Mouse (Mus musculus): Measurements from ENCODE around the gene Marf1. TPM values are rescaled to one million over a fixed set of nuclear protein-coding genes. Genes with fewer than 3 reads are reported as not detected.
"Not testable (repeated sequence)": the region's sequence is repeated elsewhere in the genome, so short reads cannot be mapped to it uniquely, and the experiment has no call there.

Gene Marf1
- polyA plus RNA-seq, 1 experiment from 2014 or later, result 17.0 TPM

DNA sequence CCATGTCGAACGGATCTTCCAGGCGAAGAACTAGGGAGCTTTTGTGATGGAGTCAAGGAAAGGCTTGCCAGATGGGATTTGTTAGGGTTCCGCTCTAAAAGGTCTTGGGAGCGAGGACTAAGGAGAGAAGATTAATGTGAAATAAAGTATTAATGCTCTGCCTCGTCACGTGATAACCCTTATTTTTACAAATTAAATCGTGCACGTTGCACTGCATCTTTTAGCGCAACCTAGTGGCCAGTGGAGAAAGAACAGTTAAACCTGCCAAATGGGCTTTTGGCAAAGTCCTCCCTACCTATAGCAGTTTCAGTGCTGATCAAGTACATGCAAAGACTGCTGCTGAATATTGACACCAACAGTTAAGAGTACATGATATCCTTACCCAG, 3.4 kb downstream of the Marf1 start:
- Histone ChIP-seq H3K4me3 (peak overlapping the region; percentile 77), H3K9me3 (replicated peaks) (no peaks in the 10 kb centered on the region), H3K4me1 (peaks cover 25% of the 10 kb centered on the region), H3K27me3 (ENCODE audit: low read depth, poor library complexity, severe bottlenecking) (no peaks in the 10 kb centered on the region), H3K36me3 (peaks cover 7% of the 10 kb centered on the region; the same call in 1 of the 2 replicates), H3K27ac (peak overlapping the region; percentile 94)
- 0% methylated on average over 10 of the region's 10 CpGs for WGBS
- DNase-seq (ENCODE audit: low spot score), result no peak

GRCm38 (mm10) chr16:14158936-14159745, 4.0 kb downstream of the Marf1 start:
- no peaks in the 10 kb centered on the region for H3K9me3 ChIP-seq (replicated peaks)
- peaks cover 20% of the 10 kb centered on the region for H3K4me1 ChIP-seq
- peak overlapping the region; percentile 77 for H3K4me3 ChIP-seq
- H3K27me3 ChIP-seq (ENCODE audit: low read depth, poor library complexity, severe bottlenecking), result no peaks in the 10 kb centered on the region
- H3K27ac ChIP-seq, result peak overlapping the region; percentile 94
- under 1% methylated on average over 58 of the region's 58 CpGs for WGBS
- H3K36me3 ChIP-seq, result peaks cover 9% of the 10 kb centered on the region; the same call in 1 of the 2 replicates
- DNase-seq (ENCODE audit: low spot score), result peak; percentile 100

GRCm38 (mm10) chr16:14158536-14158935, 4.6 kb downstream of the Marf1 start:
- Histone ChIP-seq H3K4me3 (peak overlapping the region; percentile 77), H3K4me1 (peaks cover 17% of the 10 kb centered on the region), H3K36me3 (peaks cover 11% of the 10 kb centered on the region), H3K27ac (peak overlapping the region; percentile 94), H3K27me3 (ENCODE audit: low read depth, poor library complexity, severe bottlenecking) (no peaks in the 10 kb centered on the region), H3K9me3 (replicated peaks) (no peaks in the 10 kb centered on the region)
- 10% methylated on average over 7 of the region's 7 CpGs for WGBS
- no peak for DNase-seq (ENCODE audit: low spot score)

DNA sequence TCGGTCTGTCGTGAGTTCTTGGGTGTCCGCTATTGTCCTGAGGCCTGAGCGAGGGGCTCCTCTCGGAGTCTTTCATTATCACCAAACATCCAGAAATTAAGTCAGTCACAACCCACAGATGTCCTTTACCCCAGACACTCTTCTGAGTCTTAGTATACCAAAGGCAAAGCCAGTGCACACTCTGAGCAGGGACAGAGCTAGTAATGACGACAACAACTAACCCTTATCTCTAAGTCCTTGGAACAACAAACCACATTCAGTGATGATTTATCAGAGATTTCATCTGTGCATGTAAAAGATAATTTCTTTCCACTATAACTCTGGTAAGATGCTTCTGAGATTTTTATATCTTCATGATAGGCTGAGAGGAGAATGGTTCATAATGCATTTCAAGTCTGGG, 6.8 kb downstream of the Marf1 start:
- peaks cover 10% of the 10 kb centered on the region for H3K4me1 ChIP-seq
- no peak for DNase-seq (ENCODE audit: low spot score)
- no peak overlapping the region for H3K27ac ChIP-seq
- H3K4me3 ChIP-seq, result no peak overlapping the region
- H3K9me3 ChIP-seq (replicated peaks), result no peaks in the 10 kb centered on the region
- 94% methylated on average over 6 of the region's 6 CpGs for WGBS
- H3K36me3 ChIP-seq, result peaks cover 34% of the 10 kb centered on the region
- no peaks in the 10 kb centered on the region for H3K27me3 ChIP-seq (ENCODE audit: low read depth, poor library complexity, severe bottlenecking)

GRCm38 (mm10) chr16:14155638-14156037, 7.5 kb downstream of the Marf1 start:
- not testable (repeated sequence) for DNase-seq (ENCODE audit: low spot score); H3K4me3 ChIP-seq; H3K9me3 ChIP-seq (replicated peaks); H3K27me3 ChIP-seq (ENCODE audit: low read depth, poor library complexity, severe bottlenecking); H3K27ac ChIP-seq
- 83% methylated on average over 1 of the region's 2 CpGs for WGBS
- Histone ChIP-seq H3K36me3 (peaks cover 40% of the 10 kb centered on the region), H3K4me1 (peaks cover 10% of the 10 kb centered on the region)

DNA sequence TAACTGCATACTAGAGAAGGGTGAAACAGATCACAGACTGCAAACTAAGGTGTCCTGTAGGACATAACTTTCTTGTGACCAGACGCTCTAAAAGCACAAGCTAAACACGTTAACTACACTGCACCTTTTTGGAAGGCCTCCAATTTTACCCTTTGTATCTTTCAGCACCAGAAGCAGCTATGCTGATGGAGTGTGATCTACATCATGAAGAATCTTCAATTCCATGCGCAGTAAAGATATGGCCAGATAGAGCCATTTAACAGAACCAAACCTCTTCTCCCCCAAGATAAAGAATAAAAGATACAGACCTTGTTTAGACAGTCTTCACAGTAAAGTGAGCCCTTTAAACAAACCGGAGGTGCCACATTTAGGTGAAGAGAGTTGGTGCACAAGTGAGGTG, 11.4 kb downstream of the Marf1 start:
- 93% methylated on average over 4 of the region's 4 CpGs for WGBS
- H3K36me3 ChIP-seq, result peaks cover 76% of the 10 kb centered on the region
- no peaks in the 10 kb centered on the region for H3K27me3 ChIP-seq (ENCODE audit: low read depth, poor library complexity, severe bottlenecking)
- DNase-seq (ENCODE audit: low spot score), result no peak
- no peak overlapping the region for H3K4me3 ChIP-seq
- no peaks in the 10 kb centered on the region for H3K4me1 ChIP-seq
- H3K9me3 ChIP-seq (replicated peaks), result no peaks in the 10 kb centered on the region
- H3K27ac ChIP-seq, result no peak overlapping the region

- no peak overlapping the region for H3K4me3 ChIP-seq
- no peaks in the 10 kb centered on the region for H3K27me3 ChIP-seq (ENCODE audit: low read depth, poor library complexity, severe bottlenecking)
- no peaks in the 10 kb centered on the region for H3K4me1 ChIP-seq
- no peaks in the 10 kb centered on the region for H3K9me3 ChIP-seq (replicated peaks)
- DNase-seq (ENCODE audit: low spot score), result no peak
- H3K36me3 ChIP-seq, result peaks cover 97% of the 10 kb centered on the region
- no peak overlapping the region for H3K27ac ChIP-seq
Measured at GRCm38 (mm10) chr16:14147712-14148111, 15.4 kb downstream of the Marf1 start.

GRCm38 (mm10) chr16:14143298-14143697, 19.9 kb downstream of the Marf1 start:
- no peak for DNase-seq (ENCODE audit: low spot score)
- H3K27ac ChIP-seq, result no peak overlapping the region
- peaks cover 99% of the 10 kb centered on the region for H3K36me3 ChIP-seq
- no peaks in the 10 kb centered on the region for H3K27me3 ChIP-seq (ENCODE audit: low read depth, poor library complexity, severe bottlenecking)
- WGBS, result 93% methylated on average over 3 of the region's 3 CpGs
- H3K4me1 ChIP-seq, result no peaks in the 10 kb centered on the region
- no peak overlapping the region for H3K4me3 ChIP-seq
- H3K9me3 ChIP-seq (replicated peaks), result no peaks in the 10 kb centered on the region

DNA sequence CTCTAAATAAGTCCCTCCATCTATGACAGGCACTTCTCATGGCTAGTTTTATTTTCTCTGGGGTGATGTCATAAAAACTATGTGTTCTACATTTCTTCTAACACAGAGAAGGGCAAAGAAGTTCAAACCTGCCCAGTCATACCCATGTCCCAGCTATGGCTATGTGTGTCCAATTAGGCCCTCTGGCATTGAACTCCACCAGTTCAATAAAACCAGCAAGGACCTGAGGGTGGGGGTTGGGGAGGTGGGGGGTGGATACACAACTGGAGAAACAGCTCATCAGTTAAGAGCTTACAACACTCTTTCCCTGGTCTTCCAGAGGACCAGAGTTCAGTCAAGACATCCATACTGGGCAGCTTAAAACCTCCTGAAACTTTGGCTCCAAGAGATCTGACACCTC, 24.0 kb downstream of the Marf1 start:
- DNase-seq (ENCODE audit: low spot score), result no peak
- no peaks in the 10 kb centered on the region for H3K9me3 ChIP-seq (replicated peaks)
- peaks cover 98% of the 10 kb centered on the region for H3K36me3 ChIP-seq
- no peak overlapping the region for H3K27ac ChIP-seq
- H3K27me3 ChIP-seq (ENCODE audit: low read depth, poor library complexity, severe bottlenecking), result no peaks in the 10 kb centered on the region
- H3K4me1 ChIP-seq, result no peaks in the 10 kb centered on the region
- H3K4me3 ChIP-seq, result no peak overlapping the region

DNA sequence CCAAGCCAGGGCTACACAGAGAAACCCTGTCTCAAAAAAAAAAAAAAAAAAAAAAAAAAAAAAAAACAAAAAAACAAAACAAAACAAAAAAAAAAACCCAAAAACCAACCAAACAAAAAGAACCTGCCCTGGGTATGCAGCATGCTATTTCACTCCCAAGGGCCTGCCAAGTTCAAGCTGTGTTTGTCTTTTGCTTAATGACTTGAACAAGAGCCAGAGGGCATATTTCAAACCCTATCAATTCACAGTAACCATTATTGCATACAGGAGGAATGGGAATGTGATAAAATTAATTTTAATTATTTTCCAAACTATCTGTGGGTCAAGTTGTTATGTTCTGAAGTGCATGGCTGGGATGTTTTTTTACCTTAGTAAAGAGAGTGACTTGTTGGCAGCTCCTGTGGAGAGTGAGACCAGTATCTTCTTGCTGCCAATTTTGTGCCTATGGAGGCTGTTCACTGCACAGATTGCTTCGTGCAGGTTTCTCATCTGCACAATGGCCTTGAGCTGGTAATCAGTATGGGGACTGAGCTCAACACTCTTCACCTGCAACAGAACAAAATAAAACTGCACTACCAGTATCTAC, 25.1 kb downstream of the Marf1 start:
- Histone ChIP-seq H3K27me3 (ENCODE audit: low read depth, poor library complexity, severe bottlenecking) (no peaks in the 10 kb centered on the region), H3K4me1 (no peaks in the 10 kb centered on the region), H3K4me3 (no peak overlapping the region), H3K36me3 (peaks cover 98% of the 10 kb centered on the region), H3K9me3 (replicated peaks) (no peaks in the 10 kb centered on the region), H3K27ac (no peak overlapping the region)
- DNase-seq (ENCODE audit: low spot score), result no peak
- 97% methylated on average over 1 of the region's 1 CpGs for WGBS

GRCm38 (mm10) chr16:14135014-14135413, 28.1 kb downstream of the Marf1 start:
- H3K27ac ChIP-seq, result no peak overlapping the region
- no peak overlapping the region for H3K4me3 ChIP-seq
- WGBS, result 87% methylated on average over 2 of the region's 2 CpGs
- no peaks in the 10 kb centered on the region for H3K9me3 ChIP-seq (replicated peaks)
- H3K36me3 ChIP-seq, result peaks cover 98% of the 10 kb centered on the region
- H3K27me3 ChIP-seq (ENCODE audit: low read depth, poor library complexity, severe bottlenecking), result no peaks in the 10 kb centered on the region
- no peaks in the 10 kb centered on the region for H3K4me1 ChIP-seq
- DNase-seq (ENCODE audit: low spot score), result no peak

GRCm38 (mm10) chr16:14131838-14132237, 31.3 kb downstream of the Marf1 start:
- Histone ChIP-seq H3K9me3 (replicated peaks) (no peaks in the 10 kb centered on the region), H3K4me3 (no peak overlapping the region), H3K27ac (no peak overlapping the region), H3K27me3 (ENCODE audit: low read depth, poor library complexity, severe bottlenecking) (no peaks in the 10 kb centered on the region), H3K4me1 (no peaks in the 10 kb centered on the region), H3K36me3 (peaks cover 100% of the 10 kb centered on the region)
- WGBS, result 91% methylated on average over 5 of the region's 5 CpGs
- DNase-seq (ENCODE audit: low spot score), result no peak

DNA sequence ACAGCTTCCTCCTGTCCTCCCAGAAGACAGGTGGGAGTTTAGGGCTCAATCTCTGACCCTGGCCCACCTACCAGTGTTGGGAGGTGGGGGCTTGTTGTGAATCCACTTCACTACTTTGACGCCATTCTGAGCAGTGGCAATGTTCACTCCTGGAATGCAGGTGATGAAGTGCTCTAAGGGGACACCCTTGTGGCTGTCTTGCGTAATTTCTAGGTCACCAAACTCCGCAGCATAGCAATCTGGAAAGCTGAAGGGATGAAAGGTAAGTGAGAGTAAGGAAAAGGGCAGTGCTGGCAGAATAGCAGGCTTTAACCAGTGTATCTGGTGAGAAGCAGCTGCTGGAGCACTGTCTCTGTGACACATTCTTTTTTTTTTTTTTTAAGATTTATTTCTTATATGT, 31.8 kb downstream of the Marf1 start:
- H3K9me3 ChIP-seq (replicated peaks), result no peaks in the 10 kb centered on the region
- DNase-seq (ENCODE audit: low spot score), result no peak
- peaks cover 99% of the 10 kb centered on the region for H3K36me3 ChIP-seq
- no peak overlapping the region for H3K4me3 ChIP-seq
- H3K27me3 ChIP-seq (ENCODE audit: low read depth, poor library complexity, severe bottlenecking), result no peaks in the 10 kb centered on the region
- no peaks in the 10 kb centered on the region for H3K4me1 ChIP-seq
- no peak overlapping the region for H3K27ac ChIP-seq
- WGBS, result 85% methylated on average over 3 of the region's 3 CpGs

All from limb, embryonic 10.5 days (tissue).